Mouse (Mus musculus): ENCODE results near the gene Obp2b.

Gene Obp2b

GRCm38 (mm10) chr2:25779076-25779475 is 42.3 kb downstream of the Obp2b start:
- in situ Hi-C loops (cut with MboI) = no loop called here

GRCm38 (mm10) chr2:25780921-25781320 is 44.1 kb downstream of the Obp2b start:
- in situ Hi-C loops (cut with MboI) = no loop called here

- in situ Hi-C loops (cut with MboI) = no loop called here
These were observed 45.1 kb downstream of the Obp2b start, which contains the start of gene Gm13539 for GRCm38 (mm10) chr2:25781957-25782356. Gm13539 (plus strand) TSS chr2:25782257.

GRCm38 (mm10) chr2:25785573-25786322 is 48.9 kb downstream of the Obp2b start:
- in situ Hi-C loops (cut with MboI) = no loop called here

- in situ Hi-C loops (cut with MboI) = no loop called here
These were observed 52.3 kb downstream of the Obp2b start for GRCm38 (mm10) chr2:25789092-25789491.
